Mouse (Mus musculus) heart, postnatal 0 days (tissue): ENCODE data around the gene Gon4l.
"Not testable (repeated sequence)": the region's sequence is repeated elsewhere in the genome, so short reads cannot be mapped to it uniquely, and the experiment has no call there.

ENCODE experiments used
- CTCF ChIP-seq: IDR thresholded peaks from 2 replicates; pipeline ENCODE4 v1.5.1; 2016; ENCODE audit warnings: antibody characterized with exemption, control low read depth, low read depth
- EP300 ChIP-seq: IDR thresholded peaks from 2 replicates; pipeline ENCODE4 v1.6.1; 2016; ENCODE audit warnings: antibody characterized with exemption, low read depth

DNA sequence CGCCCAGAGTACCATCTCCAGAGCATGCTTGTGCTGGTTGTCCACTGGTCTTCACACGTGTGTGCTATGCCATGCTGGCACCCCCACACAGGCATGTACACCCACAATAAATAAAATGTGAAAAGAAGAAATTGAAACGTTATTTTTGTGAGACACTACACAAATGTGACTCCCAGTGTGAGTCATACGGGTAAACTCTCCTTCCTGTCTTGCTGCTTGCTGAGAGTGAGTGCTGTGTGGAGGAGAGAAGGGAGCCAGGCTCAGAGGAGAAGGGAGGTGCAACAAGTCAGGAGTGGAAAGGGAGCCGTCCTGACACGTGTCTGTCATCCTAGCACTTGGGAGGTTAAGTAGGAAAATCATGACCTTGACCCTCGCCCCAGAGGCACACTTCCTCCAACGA lies 32.1 kb downstream of the Gon4l start:
- not testable (repeated sequence) for TF ChIP-seq EP300, CTCF
